Mouse (Mus musculus) megakaryocyte, embryonic 14.5 days (primary cell): ENCODE data around the gene Fth1. TPM values are rescaled to one million over a fixed set of nuclear protein-coding genes. Genes with fewer than 3 reads are reported as not detected.

Source experiments
- H3K27me3 ChIP-seq: replicated peaks from 2 replicates; pipeline ENCODE3; 2012; ENCODE audit warnings: inconsistent platforms
- H3K36me3 ChIP-seq: replicated peaks from 2 replicates; pipeline ENCODE3; 2012; ENCODE audit warnings: low read length, inconsistent platforms, mixed read lengths
- H3K4me1 ChIP-seq: 2 replicates; pipeline ENCODE4 v1.6.1; 2012; ENCODE audit warnings: inconsistent platforms
- H3K4me3 ChIP-seq: replicated peaks from 2 replicates; pipeline ENCODE3; 2012; ENCODE audit warnings: moderate library complexity, mild to moderate bottlenecking, inconsistent platforms
- H3K9me3 ChIP-seq: 2 replicates; pipeline ENCODE4 v1.6.1; 2012; ENCODE audit warnings: inconsistent platforms
- FLI1 ChIP-seq: IDR thresholded peaks from 2 replicates; pipeline ENCODE4 v1.6.1; 2012; ENCODE audit warnings: low read length, inconsistent platforms, mixed read lengths
- GATA1 ChIP-seq: IDR thresholded peaks from 3 replicates; pipeline ENCODE4 v1.6.1; 2012; ENCODE audit warnings: mixed read lengths, low read length, inconsistent platforms, borderline replicate concordance
- polyA plus RNA-seq: library from polyadenylated mRNA; stranded (reverse); fragments of >175 nt; gene quantifications from 2 replicates; pipeline ENCODE4 v1.2.3, GENCODE M21; 2012; ENCODE audit warnings: low replicate concordance; ENCODE audit not compliant: insufficient read depth

Fth1 gene
- polyA plus RNA-seq, 1 experiment = 23,567 TPM

DNA sequence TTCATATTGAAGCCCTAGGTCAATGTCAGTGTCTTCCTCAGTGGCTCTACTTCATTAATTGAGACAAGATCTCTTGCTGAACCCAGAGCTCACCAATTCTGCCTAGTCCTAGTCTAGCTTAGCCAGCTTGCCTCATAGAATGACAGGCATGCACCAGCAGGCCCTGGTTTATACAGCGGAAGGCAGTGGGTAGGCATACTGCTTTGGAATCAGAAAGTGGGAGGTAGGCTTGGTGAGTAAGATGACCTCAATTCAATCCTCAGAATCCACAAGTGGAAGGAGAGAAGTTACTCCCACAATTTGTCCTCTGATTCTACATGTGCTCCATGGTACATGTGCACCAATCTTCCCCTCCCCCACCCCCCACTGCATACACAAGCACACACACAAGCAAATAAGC lies 23.3 kb downstream of the Fth1 start:
- H3K4me3 ChIP-seq = no peak overlapping the region
- H3K36me3 ChIP-seq = no peaks in the 10 kb centered on the region
- H3K27me3 ChIP-seq = peaks cover 43% of the 10 kb centered on the region
- peaks cover 10% of the 10 kb centered on the region for H3K9me3 ChIP-seq
- TF ChIP-seq FLI1 = no peak
- no peak for TF ChIP-seq GATA1
- peaks cover 5% of the 10 kb centered on the region; the same call in 1 of the 2 replicates for H3K4me1 ChIP-seq

DNA sequence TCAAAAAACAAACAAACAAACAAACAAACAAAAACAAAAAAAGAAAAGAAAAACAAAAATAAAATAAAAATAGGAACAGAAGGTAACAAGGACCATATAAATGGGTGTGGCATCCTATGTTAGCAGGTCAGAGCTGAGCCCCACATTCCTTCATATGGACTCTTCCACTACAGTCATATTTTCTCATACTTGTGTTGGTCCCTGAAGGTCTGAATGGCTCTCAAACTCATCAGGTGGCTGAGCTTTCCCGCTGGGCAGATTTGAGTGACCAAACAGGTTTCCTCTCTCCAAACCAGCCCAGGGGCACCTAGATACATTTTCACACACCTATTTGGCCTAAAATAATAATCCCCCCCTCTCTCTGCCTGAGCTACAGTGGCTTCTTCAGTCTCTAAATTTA lies 31.0 kb downstream of the Fth1 start:
- TF ChIP-seq FLI1 = no peak
- no peak for TF ChIP-seq GATA1
- no peaks in the 10 kb centered on the region for H3K36me3 ChIP-seq

DNA sequence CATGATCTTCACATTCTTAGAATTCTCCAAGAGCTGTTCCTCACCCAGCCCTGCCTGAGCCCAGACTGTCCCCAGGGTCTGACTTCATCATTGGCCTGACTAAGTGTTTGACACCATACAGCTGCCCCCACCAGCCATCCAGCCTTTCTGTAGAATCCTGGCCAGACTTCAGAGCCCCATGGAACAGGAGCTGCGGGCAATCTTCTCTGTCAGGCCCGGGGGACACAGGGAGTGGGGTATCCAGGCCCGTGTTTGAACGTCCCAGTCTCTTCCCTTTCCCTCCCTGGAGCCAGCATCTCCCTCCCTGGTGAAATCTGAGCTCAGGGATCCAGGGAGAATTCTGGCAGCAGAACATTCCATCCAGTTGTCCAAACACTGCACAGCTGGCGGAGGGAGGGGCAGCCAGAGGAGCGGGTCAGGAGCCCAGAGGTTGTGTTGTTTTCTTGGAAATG lies 32.5 kb downstream of the Fth1 start:
- Histone ChIP-seq H3K9me3 (no peaks in the 10 kb centered on the region), H3K27me3 (peaks cover 72% of the 10 kb centered on the region), H3K4me1 (peaks cover 39% of the 10 kb centered on the region), H3K36me3 (no peaks in the 10 kb centered on the region), H3K4me3 (no peak overlapping the region)
- TF ChIP-seq FLI1 (no peak), GATA1 (no peak)

More for the DNA sequence above, 31.0 kb downstream of the Fth1 start:
- Histone ChIP-seq H3K4me1 (peaks cover 34% of the 10 kb centered on the region), H3K9me3 (no peaks in the 10 kb centered on the region), H3K27me3 (peaks cover 69% of the 10 kb centered on the region), H3K4me3 (no peak overlapping the region)

DNA sequence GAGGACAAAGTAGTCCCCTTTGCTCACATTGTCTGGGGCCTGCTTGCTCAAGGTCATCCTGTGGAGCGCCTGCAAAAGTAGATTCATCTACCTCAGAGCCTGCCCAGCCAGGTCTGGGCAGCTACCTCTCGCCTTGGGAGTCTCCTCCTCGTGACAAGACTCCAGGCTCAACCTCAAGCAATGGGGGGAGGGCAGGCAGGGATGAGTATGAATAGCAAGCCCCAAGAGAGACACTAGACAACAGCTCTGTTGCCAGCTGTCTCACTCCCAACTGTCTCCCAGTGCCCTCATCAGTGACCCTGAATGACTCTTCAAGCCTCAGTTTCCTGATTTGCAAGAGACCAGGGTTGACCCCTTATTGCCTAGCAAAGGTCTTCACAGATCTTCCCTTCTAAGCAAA lies 33.0 kb downstream of the Fth1 start:
- TF ChIP-seq GATA1 = no peak
- H3K36me3 ChIP-seq = no peaks in the 10 kb centered on the region
- peaks cover 74% of the 10 kb centered on the region for H3K27me3 ChIP-seq
- H3K9me3 ChIP-seq = no peaks in the 10 kb centered on the region
- H3K4me3 ChIP-seq = no peak overlapping the region
- peaks cover 44% of the 10 kb centered on the region for H3K4me1 ChIP-seq

DNA sequence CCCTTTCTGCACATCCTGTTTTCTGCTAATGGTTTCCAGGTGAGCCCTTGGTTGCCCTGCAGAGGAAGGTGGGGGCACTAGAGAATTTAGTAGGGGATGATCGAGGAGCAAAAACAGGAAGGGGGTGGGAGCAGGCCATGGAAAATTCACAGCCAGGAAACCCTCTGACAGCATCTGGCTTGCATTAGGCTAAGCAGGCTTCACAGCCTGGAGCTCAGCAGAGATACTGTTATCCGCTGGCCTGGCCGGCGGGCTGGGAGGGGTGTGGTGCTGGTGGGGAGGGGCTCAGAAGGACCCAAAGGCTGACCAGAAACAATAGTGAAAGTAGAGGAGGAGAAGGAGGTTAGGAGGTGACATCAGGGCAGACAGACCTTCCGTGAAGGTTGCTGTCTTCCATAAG lies 33.5 kb downstream of the Fth1 start:
- Histone ChIP-seq H3K4me1 (peaks cover 50% of the 10 kb centered on the region), H3K9me3 (no peaks in the 10 kb centered on the region), H3K36me3 (no peaks in the 10 kb centered on the region), H3K4me3 (no peak overlapping the region), H3K27me3 (peaks cover 76% of the 10 kb centered on the region)
- TF ChIP-seq FLI1 (no peak), GATA1 (no peak)

DNA sequence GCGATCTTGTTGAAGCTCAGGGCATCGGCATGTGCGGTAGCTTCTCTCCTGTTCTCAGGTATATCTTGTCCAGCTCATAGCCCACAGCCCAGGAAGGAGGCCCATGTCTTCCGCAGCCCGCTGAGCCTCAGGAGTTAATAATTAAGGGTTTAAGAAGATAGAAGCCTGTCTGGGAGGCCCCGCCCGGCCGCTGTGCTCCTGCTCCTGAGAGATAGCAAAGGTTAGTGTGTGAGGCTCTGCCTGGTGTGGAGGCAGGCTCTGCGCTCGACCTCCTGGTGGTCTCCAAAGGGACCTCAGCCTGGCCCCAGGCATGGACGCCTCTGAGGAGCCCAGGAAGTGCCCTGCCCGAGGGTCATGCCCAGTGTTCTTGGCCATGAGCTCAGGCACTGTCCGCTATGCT lies 34.4 kb downstream of the Fth1 start:
- Histone ChIP-seq H3K36me3 (no peaks in the 10 kb centered on the region), H3K9me3 (no peaks in the 10 kb centered on the region), H3K4me1 (peaks cover 56% of the 10 kb centered on the region), H3K27me3 (peaks cover 78% of the 10 kb centered on the region), H3K4me3 (no peak overlapping the region)
- TF ChIP-seq FLI1 (no peak), GATA1 (no peak)

DNA sequence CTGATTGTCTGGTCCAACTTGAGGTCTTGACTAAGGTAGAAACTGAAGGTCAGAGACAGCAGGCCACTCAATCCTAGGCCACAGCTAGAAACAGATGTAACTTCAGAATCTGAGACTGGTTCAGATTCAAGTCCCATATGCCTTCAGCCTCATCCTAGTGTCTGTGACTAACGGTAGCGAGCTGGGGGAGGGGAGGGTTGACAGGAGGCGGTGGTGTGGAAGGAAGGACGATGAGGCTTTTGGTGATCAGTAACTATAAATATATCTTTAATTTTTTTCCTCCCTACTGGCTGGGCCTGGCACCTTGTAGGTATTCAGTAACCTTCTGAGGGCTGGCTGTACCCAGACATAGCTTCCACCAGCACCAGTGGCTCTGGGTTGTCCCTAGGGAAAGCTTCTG lies 35.0 kb downstream of the Fth1 start:
- peaks cover 75% of the 10 kb centered on the region for H3K27me3 ChIP-seq
- TF ChIP-seq FLI1 (no peak), GATA1 (no peak)
- H3K4me1 ChIP-seq = peaks cover 56% of the 10 kb centered on the region
- H3K36me3 ChIP-seq = no peaks in the 10 kb centered on the region
- H3K4me3 ChIP-seq = no peak overlapping the region
- H3K9me3 ChIP-seq = no peaks in the 10 kb centered on the region

DNA sequence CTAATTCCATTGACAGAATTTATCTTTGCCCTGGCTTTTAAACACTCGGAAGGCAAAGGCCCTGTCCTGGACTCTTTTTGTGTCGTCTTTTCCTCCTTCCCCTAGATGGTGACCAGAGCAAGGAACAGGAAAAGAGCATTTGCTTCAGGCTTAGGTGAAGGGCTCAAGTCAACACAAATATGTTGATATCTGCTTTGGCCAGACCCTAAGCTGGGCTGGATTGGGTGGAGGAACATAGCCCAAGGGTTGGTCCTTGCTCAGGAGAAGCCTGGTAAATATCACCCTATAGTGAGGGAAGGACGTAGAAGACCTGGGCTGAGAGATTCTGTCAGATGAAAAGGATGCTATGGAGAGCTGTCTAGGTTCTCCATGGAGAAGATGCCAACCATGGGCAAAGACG lies 35.8 kb downstream of the Fth1 start:
- Histone ChIP-seq H3K36me3 (no peaks in the 10 kb centered on the region), H3K9me3 (no peaks in the 10 kb centered on the region), H3K4me1 (peaks cover 60% of the 10 kb centered on the region), H3K27me3 (peaks cover 75% of the 10 kb centered on the region), H3K4me3 (no peak overlapping the region)
- TF ChIP-seq GATA1 (no peak), FLI1 (no peak)

DNA sequence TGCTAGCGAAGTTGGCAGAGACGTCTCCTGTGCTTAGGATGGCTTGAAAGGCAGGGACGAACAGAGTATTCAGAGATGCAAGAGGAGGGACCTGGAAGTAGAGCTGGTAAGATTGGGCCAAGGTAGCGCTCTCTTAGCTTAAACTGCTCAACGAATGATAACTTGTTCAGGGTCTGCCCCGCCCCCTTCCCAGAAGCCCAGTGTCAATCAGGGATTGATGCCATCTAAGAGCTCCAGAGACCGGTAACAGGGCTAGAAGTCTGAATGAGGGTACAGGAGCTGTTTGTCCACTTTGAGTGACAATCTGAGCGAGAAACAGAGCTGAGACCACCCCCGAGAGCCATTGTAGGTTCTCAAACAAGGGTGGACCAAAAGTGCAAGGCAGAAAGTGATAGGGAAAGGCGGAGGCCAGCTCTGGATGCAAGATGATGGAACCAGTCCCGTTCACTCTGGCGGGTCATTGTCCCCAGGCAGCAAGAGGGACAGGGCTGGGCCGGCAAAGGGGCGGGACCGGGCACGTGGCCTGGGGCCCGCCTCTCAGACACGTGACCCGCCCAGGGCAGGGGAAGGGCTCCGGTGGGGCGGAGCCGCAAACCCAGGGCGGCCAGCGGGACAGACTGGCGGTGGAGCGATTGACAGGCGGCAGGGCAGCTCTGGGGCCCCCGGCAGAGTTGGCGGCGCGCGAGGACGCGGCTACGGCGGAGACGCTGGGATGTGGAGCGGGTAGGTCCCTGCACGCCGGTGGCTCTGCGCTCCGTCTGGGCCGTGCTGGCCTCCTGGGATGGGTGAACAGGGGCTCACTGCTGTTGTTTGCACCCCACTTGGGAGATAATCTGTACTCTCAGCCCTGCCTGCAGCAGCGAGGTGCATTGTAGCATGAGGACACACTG lies 37.5 kb downstream of the Fth1 start:
- Histone ChIP-seq H3K4me3 (peak overlapping the region; percentile 90), H3K36me3 (no peaks in the 10 kb centered on the region), H3K9me3 (no peaks in the 10 kb centered on the region)

DNA sequence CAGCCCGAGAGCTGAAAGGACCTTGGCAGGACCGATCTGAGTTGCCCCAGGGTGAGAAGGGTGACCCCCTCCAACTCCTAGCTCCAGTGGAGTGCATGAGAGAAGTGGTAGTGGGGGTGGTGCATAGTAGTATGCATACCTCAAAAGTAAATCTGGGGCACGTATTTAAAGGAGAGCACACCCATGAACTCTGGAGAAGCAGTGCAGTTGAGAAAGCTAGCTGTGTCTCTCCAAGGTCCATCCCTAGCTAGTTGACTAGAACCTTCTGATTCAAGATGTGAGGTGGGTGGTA lies 38.1 kb downstream of the Fth1 start:
- Histone ChIP-seq H3K4me1 (peaks cover 78% of the 10 kb centered on the region), H3K36me3 (no peaks in the 10 kb centered on the region), H3K4me3 (peak overlapping the region; percentile 90), H3K27me3 (peaks cover 74% of the 10 kb centered on the region), H3K9me3 (no peaks in the 10 kb centered on the region)
- no peak for TF ChIP-seq GATA1
- no peak for TF ChIP-seq FLI1

More for the DNA sequence above, 37.5 kb downstream of the Fth1 start:
- Histone ChIP-seq H3K4me1 (peaks cover 77% of the 10 kb centered on the region), H3K27me3 (peaks cover 77% of the 10 kb centered on the region)
- TF ChIP-seq FLI1 (no peak), GATA1 (no peak)

DNA sequence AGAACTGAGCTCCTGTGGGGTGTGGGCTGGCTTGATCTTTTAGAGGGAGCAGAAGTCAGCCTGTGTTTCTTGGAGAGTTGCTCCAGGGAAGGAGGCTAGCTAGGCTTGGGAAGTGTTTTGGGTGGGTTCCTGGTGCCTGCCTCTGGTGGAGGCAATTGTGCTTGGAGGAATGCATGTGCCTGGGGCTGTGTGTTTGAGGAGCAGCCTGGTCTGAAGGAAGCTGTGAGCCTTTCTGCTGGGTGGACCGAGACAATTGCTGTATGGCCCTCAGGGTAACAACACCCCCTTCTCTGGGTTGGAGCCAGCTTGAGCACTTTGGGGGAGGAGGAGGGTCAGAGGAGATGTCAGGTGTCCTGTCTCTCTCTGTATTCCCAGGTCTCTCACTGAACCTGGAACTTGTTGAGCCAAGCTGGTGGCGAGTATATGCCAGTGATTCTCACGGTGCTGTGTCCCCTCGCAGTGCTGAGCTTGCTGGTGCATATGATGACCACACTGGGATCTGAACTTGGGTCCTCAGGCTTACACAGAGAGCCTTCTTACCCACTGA lies 38.9 kb downstream of the Fth1 start:
- no peaks in the 10 kb centered on the region for H3K9me3 ChIP-seq
- H3K36me3 ChIP-seq = no peaks in the 10 kb centered on the region
- TF ChIP-seq FLI1 = no peak
- no peak for TF ChIP-seq GATA1
- peaks cover 78% of the 10 kb centered on the region for H3K4me1 ChIP-seq
- peak overlapping the region; percentile 90 for H3K4me3 ChIP-seq
- peaks cover 73% of the 10 kb centered on the region for H3K27me3 ChIP-seq
